Mouse (Mus musculus) left cerebral cortex, postnatal 14 days (tissue): ENCODE data around the gene Tmem200c. TPM values are rescaled to one million over a fixed set of nuclear protein-coding genes. Genes with fewer than 3 reads are reported as not detected.

Experiments used
- DNase-seq, 2 experiments: peaks; one replicate each; pipeline ENCODE4 v3.0.0; 2021 to 2022; ENCODE audit warnings: low spot score in 2 of 2, mixed read lengths in 1 of 2
- intact Hi-C: fragments of 180-260 bp; cut with DNase I; formaldehyde crosslinking; loops from one replicate; pipeline ENCODE4 v1.15.1; 2025
- long read RNA-seq, 2 experiments: library from polyadenylated mRNA; stranded (forward); transcript quantifications; one replicate each; pipeline ENCODE4 v2.0.0; 2021
- total RNA-seq, 2 experiments: library from RNA; stranded (reverse); gene quantifications; 2 replicates each; pipeline ENCODE4 v1.2.3; 2021

Gene Tmem200c
- total RNA-seq = 10 to 100 TPM; 22.3 to 23.8 TPM
- long read RNA-seq, experiment 1 = 0 reads
- long read RNA-seq, experiment 2 = 0 reads

DNA sequence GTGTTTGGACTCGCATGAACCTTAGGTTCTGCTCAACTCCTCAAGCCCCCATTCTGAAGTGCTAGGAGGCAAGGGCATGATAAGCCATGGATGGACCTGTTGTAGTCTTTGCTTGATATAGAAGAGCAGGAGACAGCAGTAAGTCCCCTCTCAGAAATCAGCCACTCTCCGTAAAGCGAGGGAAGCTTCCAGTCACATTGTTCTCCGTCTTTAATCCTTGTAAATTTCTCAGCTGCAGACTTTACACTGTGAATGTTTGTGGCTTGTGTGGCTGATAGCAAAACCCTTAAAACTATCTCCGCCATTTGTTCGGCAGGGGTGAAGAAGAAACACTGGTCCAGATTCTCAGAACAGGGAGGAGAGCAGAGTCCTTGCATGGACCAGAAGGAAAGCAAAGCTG, at the start of gene Tmem200c:
Gene Tmem200c (plus strand): TSS at position 301 of the 400 bp plus-strand sequence.
- no peak for DNase-seq
- intact Hi-C loops = no loop called here

GRCm38 (mm10) chr17:68793741-68794140, 32.7 kb upstream of the Tmem200c start:
- no peak for DNase-seq
- intact Hi-C loops = no loop called here

DNA sequence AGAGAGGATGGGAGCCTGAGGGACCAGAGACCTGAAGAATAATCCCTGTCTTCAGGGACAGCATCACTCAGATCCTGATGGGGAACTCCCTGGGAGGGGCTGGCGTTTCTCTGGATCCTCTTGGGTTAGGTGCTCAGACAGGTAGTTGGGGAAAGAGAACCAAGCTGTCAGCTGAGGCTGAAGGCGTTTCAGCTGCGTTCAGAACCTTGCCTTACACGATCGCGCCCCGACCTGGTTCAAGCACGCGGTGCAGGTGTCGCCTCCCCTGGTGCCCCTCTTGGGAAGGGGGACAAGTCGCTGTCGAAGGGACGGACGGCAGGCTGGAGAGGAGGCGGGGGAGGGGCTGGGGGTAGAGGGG, 10.2 kb downstream of the Tmem200c start:
- intact Hi-C loops = loop anchor here (5.0 kb wide), 1 partner anchor 79 kb away; no protein-coding TSS in a partner anchor
- no peak for DNase-seq

DNA sequence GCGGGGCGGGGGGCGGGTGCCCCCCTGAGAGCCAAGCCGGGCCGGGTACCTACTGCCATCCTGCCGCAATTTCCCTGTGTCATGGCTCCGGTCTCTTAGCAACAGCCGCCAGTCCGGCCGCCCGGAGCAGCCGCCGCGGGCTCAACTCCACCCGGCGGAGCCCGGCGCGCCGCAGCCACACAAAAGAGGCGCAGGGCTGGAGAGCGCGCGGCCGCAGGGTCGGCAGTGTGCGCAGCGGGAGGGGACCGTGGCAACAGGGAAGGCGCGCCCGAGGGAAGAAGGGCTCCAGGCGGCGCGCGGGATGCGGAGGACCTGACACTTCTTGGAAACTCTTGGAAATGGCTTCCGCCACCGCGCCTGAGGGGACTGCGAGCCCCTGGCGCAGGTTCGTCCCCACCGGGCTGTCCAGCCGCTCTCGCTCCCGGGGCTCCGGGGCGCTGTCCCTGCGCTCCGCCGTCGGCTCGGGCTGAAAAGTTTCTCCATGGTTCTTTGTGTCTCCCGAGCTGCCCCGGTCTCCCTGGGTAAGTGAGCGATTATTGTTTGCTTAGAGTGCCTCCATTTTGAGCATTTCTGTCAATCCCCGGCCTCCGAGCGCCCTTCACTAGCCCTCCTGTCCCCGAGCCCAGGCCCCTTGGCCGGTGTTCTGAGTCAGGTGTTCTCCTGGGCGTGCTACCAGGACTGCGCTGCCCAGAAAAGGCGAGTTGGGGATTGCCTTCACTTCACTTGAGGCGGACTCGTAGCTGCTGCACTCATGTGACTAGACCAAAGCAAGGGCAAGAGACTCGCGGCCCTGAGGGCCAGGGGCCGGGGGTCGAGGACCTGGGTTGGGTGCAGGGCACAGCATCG, 10.8 kb downstream of the Tmem200c start:
- intact Hi-C loops = loop anchor here (5.0 kb wide), 1 partner anchor 80 kb away; no protein-coding TSS in a partner anchor

GRCm38 (mm10) chr17:68837859-68838194, 11.4 kb downstream of the Tmem200c start:
- peak; percentile 60 for DNase-seq
- intact Hi-C loops = loop anchor here (5.0 kb wide), 1 partner anchor 81 kb away; no protein-coding TSS in a partner anchor

More for the DNA sequence above, 10.8 kb downstream of the Tmem200c start:
- peak; percentile 35 to 51 for DNase-seq

GRCm38 (mm10) chr17:68839888-68840571, 13.6 kb downstream of the Tmem200c start:
- intact Hi-C loops = loop anchor here (5.0 kb wide), 2 partner anchors 83 to 198 kb away; no protein-coding TSS in a partner anchor
- no peak for DNase-seq

DNA sequence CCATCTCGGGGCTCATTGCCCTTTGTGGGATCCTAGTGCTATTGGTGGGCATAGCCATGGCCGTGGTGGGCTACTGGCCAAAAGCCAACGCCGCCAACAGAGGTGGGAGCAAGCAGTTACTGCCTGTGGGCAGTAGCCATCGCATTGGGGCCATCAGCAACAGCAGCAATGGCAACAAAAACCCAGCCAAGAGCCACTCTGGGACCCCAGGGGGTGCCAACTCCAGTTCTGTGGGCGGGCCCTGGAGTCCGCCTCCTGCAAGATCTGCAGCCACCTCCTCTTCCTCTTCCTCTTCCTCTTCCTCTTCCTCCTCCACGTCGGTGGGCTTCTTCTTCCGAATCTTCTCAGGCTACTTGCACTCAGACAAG, 14.1 kb downstream of the Tmem200c start:
- DNase-seq = no peak
- intact Hi-C loops = loop anchor here (5.0 kb wide), 1 partner anchor 198 kb away; no protein-coding TSS in a partner anchor

DNA sequence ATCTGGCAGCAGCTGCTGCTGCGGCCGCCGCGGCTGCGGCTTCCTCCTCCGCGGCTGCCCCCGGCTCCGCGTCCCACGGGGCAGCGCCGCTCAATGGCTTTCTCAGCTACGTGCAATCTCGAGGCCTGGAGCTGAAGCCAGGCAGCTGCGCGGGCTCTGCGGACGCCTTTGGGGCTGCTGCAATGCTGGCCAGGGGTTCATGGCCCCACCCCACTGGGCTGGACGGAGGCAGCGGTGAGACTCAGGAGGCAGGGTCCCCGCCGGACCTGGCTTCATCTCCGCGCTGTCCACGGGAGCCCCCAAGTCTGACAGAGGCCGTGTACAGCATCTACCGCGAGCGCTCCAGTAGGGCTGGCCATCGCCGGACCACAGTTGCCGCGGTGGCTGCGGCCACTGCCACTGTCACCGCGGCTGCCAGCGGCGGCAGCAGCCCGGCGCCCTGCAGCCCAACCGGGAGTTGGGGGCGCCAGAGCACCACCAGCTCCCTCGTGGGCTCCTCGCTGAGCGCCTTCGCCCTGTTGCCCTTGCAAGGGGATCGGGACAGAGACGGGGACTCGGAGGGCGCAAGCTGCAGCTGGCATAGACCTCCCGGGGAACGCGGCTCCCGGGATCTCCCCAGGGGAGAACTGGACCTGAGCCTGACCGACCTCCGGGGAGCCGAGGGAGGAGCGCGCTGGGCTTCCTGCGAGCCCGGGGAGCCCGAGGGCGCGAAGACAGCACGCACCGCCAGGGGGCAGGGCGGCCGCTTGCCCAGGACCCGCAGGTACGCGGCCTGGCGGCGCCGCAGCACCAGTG, 14.9 kb downstream of the Tmem200c start:
- intact Hi-C loops = loop anchor here (5.0 kb wide), 1 partner anchor 199 kb away; no protein-coding TSS in a partner anchor
- DNase-seq = peak in 1 of 2 experiments; percentile 60

- DNase-seq = no peak
- intact Hi-C loops = loop anchor here (5.0 kb wide), 1 partner anchor 200 kb away; no protein-coding TSS in a partner anchor
These were observed 15.4 kb downstream of the Tmem200c start for GRCm38 (mm10) chr17:68841892-68842252.

GRCm38 (mm10) chr17:68845931-68846330, 19.5 kb downstream of the Tmem200c start:
- DNase-seq = peak; percentile 43 to 62
- intact Hi-C loops = no loop called here

- peak in 1 of 2 experiments; percentile 39 for DNase-seq
- intact Hi-C loops = no loop called here
These were observed 22.3 kb downstream of the Tmem200c start for GRCm38 (mm10) chr17:68848739-68849138.

- intact Hi-C loops = loop anchor here (5.0 kb wide), 2 partner anchors 565 to 675 kb away; no protein-coding TSS in a partner anchor
These were observed 25.9 kb downstream of the Tmem200c start for GRCm38 (mm10) chr17:68852171-68852966.

GRCm38 (mm10) chr17:68864175-68864574, 37.8 kb downstream of the Tmem200c start:
- DNase-seq = peak in 1 of 2 experiments; percentile 41
- intact Hi-C loops = no loop called here

More at GRCm38 (mm10) chr17:68852171-68852966, 25.9 kb downstream of the Tmem200c start:
- no peak for DNase-seq

- intact Hi-C loops = loop anchor here (5.0 kb wide), 2 partner anchors 581 to 691 kb away; no protein-coding TSS in a partner anchor
- DNase-seq = peak in 1 of 2 experiments; percentile 55
These were observed 42.0 kb downstream of the Tmem200c start for GRCm38 (mm10) chr17:68868439-68868838.

DNA sequence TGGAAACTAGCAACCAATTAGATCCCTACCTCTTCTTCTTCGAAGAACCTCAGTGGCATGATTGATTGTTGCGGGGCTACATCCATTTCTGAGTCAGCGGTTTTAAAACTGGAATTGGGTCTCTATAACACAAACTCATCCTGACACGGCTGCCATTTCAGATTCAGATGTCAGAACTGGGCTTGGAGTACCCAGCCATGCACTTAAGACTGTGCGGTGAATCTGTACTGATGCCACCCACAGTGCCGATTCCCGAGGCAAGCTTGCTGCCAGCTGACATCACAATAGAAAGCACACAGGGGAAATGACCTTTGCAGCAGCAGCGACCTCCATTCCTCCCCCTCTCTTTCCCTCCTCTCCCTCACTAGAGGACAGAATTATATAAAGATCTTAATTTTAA, 47.6 kb downstream of the Tmem200c start:
- intact Hi-C loops = loop anchor here (5.0 kb wide), 1 partner anchor 1007 kb away; no protein-coding TSS in a partner anchor
- no peak for DNase-seq

DNA sequence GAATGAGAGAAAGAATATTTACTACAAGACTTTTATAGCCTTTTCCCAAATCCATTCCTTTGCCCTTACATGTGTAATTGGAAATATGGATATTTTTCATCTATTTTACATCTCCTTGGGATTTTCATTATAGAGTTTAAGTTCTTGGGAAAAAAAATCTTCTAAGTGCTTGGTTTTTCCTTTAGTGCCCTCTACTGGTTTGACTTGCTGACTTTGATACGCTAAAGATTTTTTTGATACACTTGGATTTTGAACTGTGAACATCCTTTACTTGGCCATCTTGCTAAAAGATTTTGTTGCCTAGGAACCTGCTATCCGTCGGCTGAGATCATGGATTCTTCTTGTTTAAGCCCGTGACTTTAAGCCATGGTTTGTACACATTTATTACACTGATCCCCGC, 48.8 kb downstream of the Tmem200c start:
- DNase-seq = peak in 1 of 2 experiments; percentile 45
- intact Hi-C loops = no loop called here

- DNase-seq = no peak
- intact Hi-C loops = no loop called here
These were observed 49.6 kb downstream of the Tmem200c start for GRCm38 (mm10) chr17:68875917-68876495.
